Mouse (Mus musculus) lung, postnatal 0 days (tissue): Measurements from ENCODE around the gene Slc38a9.

ENCODE experiments used
- CTCF ChIP-seq: IDR thresholded peaks from 2 replicates; pipeline ENCODE4 v1.5.1; 2016; ENCODE audit warnings: antibody characterized with exemption, mild to moderate bottlenecking
- EP300 ChIP-seq: IDR thresholded peaks from 2 replicates; pipeline ENCODE4 v1.6.1; 2016; ENCODE audit warnings: antibody characterized with exemption, mild to moderate bottlenecking, control low read depth

- TF ChIP-seq CTCF = no peak
- TF ChIP-seq EP300 = peak; percentile 71
These were observed 105.1 kb downstream of the Slc38a9 start for GRCm38 (mm10) chr13:112765654-112766053.
